Mouse (Mus musculus) adrenal gland, postnatal 4 days (tissue): Measurements from ENCODE around the gene Spint4. TPM values are rescaled to one million over a fixed set of nuclear protein-coding genes. Genes with fewer than 3 reads are reported as not detected.
A peak's percentile ranks its signal among the peaks of the same experiment; 100 is the strongest.

Experiments
- DNase-seq, 2 experiments: peaks; one replicate each; pipeline ENCODE4 v3.0.0; 2021 to 2022; ENCODE audit warnings: low spot score in 2 of 2, mixed read lengths in 2 of 2
- total RNA-seq, 2 experiments: library from RNA; stranded (reverse); gene quantifications; 2 replicates each; pipeline ENCODE4 v1.2.3; 2021

Gene Spint4
- total RNA-seq, 2 experiments from 2014 or later: not detected

GRCm38 (mm10) chr2:164725895-164726619 lies 27.8 kb downstream of the Spint4 start:
- peak; percentile 10 to 42 for DNase-seq

- DNase-seq: no peak
Measured at GRCm38 (mm10) chr2:164731719-164732118, 33.4 kb downstream of the Spint4 start.

GRCm38 (mm10) chr2:164733259-164733658 lies 35.0 kb downstream of the Spint4 start:
- DNase-seq: no peak

- no peak for DNase-seq
Measured at GRCm38 (mm10) chr2:164734839-164735238, 36.5 kb downstream of the Spint4 start.

GRCm38 (mm10) chr2:164735446-164735845 lies 37.1 kb downstream of the Spint4 start:
- no peak for DNase-seq

GRCm38 (mm10) chr2:164737377-164738090 lies 39.2 kb downstream of the Spint4 start:
- no peak for DNase-seq

GRCm38 (mm10) chr2:164739876-164740275 lies 41.6 kb downstream of the Spint4 start:
- no peak for DNase-seq

GRCm38 (mm10) chr2:164744987-164745386 lies 46.7 kb downstream of the Spint4 start:
- DNase-seq: no peak

- DNase-seq: peak; percentile 89 to 91
Measured at GRCm38 (mm10) chr2:164745843-164746479, 47.7 kb downstream of the Spint4 start, which contains the start of the genes Wfdc3 and Dnttip1. Wfdc3 (minus strand) TSS chr2:164745931. Dnttip1 (plus strand) TSS chr2:164745983.

GRCm38 (mm10) chr2:164746693-164747092 lies 48.4 kb downstream of the Spint4 start:
- no peak for DNase-seq

GRCm38 (mm10) chr2:164748191-164748590 lies 49.9 kb downstream of the Spint4 start:
- DNase-seq: no peak

- DNase-seq: no peak
Measured at GRCm38 (mm10) chr2:164748991-164749390, 50.7 kb downstream of the Spint4 start.

Other genes with a start within 250 kb of the Spint4 start
- 10 to 100 TPM; 34.7 to 35.0 TPM for gene Sys1, start 241.5 kb upstream of the Spint4 start, total RNA-seq
- 1 to 10 TPM in 1 of 2 experiments, under 1 TPM in 1; 0.48 to 3.0 TPM for gene Gm20458, start 237.5 kb upstream of the Spint4 start, total RNA-seq
- gene Trp53tg5, start 224.8 kb upstream of the Spint4 start, total RNA-seq: not detected
- 10 to 100 TPM; 10.9 to 17.1 TPM for gene Dbndd2, start 212.4 kb upstream of the Spint4 start, total RNA-seq
- gene Pigt, start 201.0 kb upstream of the Spint4 start, total RNA-seq: 100 to 1,000 TPM; 133 to 134 TPM
- 10 to 100 TPM in 1 of 2 experiments, 1 to 10 TPM in 1; 1.9 to 49.1 TPM for gene Wfdc2, start 136.1 kb upstream of the Spint4 start, total RNA-seq
- not detected for gene Spint3, start 125.0 kb upstream of the Spint4 start, total RNA-seq
- gene Wfdc6a, start 113.1 kb upstream of the Spint4 start, total RNA-seq: 1 to 10 TPM in 1 of 2 experiments, under 1 TPM in 1; 0.48 to 1.2 TPM
- gene Eppin, start 104.9 kb upstream of the Spint4 start, total RNA-seq: not detected
- not detected for gene Wfdc6b, start 85.0 kb upstream of the Spint4 start, total RNA-seq
- gene Wfdc8, start 84.9 kb upstream of the Spint4 start, total RNA-seq: under 1 TPM; 0.20 to 0.39 TPM
- not detected for gene Wfdc16, start 59.7 kb upstream of the Spint4 start, total RNA-seq
- under 1 TPM in 1 of 2 experiments, not detected in 1; 0.76 TPM for gene Wfdc10, start 42.5 kb upstream of the Spint4 start, total RNA-seq
- not detected for gene Wfdc9, start 41.9 kb upstream of the Spint4 start, total RNA-seq
- gene Wfdc11, start 24.4 kb upstream of the Spint4 start, total RNA-seq: not detected
- gene Wfdc13, start 13.4 kb upstream of the Spint4 start, total RNA-seq: not detected
- not detected for gene Spint5, start 16.8 kb downstream of the Spint4 start, total RNA-seq
- gene Wfdc3, start 47.4 kb downstream of the Spint4 start, total RNA-seq: under 1 TPM; 0.90 to 0.92 TPM
- gene Dnttip1, start 47.5 kb downstream of the Spint4 start, total RNA-seq: 10 to 100 TPM; 50.1 to 54.2 TPM
- gene Ube2c, start 71.4 kb downstream of the Spint4 start, total RNA-seq: 10 to 100 TPM; 48.4 to 64.6 TPM
- gene Tnnc2, start 81.5 kb downstream of the Spint4 start, total RNA-seq: 100 to 1,000 TPM in 1 of 2 experiments, 10 to 100 TPM in 1; 94.0 to 231 TPM
- gene Snx21, start 87.3 kb downstream of the Spint4 start, total RNA-seq: 10 to 100 TPM; 40.5 to 42.9 TPM
- 10 to 100 TPM; 30.1 to 31.3 TPM for gene Acot8, start 106.4 kb downstream of the Spint4 start, total RNA-seq
- gene Zswim3, start 106.6 kb downstream of the Spint4 start, total RNA-seq: 1 to 10 TPM; 3.8 to 4.5 TPM
- 10 to 100 TPM; 10.7 to 11.0 TPM for gene Zswim1, start 124.2 kb downstream of the Spint4 start, total RNA-seq
- 1 to 10 TPM in 1 of 2 experiments, under 1 TPM in 1; 0.76 to 1.7 TPM for gene Spata25, start 130.0 kb downstream of the Spint4 start, total RNA-seq
- gene Ctsa, start 134.4 kb downstream of the Spint4 start, total RNA-seq: 100 to 1,000 TPM; 140 to 158 TPM
- gene Neurl2, start 135.0 kb downstream of the Spint4 start, total RNA-seq: 1 to 10 TPM; 5.4 to 7.4 TPM
- 10 to 100 TPM; 25.7 to 28.9 TPM for gene Pltp, start 159.2 kb downstream of the Spint4 start, total RNA-seq
- gene Pcif1, start 180.8 kb downstream of the Spint4 start, total RNA-seq: 10 to 100 TPM; 78.8 to 80.7 TPM
- gene Zfp335, start 213.3 kb downstream of the Spint4 start, total RNA-seq: 10 to 100 TPM; 20.7 to 21.7 TPM
- gene Mmp9, start 242.3 kb downstream of the Spint4 start, total RNA-seq: 1 to 10 TPM; 3.4 to 5.7 TPM